Mouse (Mus musculus): ENCODE data around the gene Wwox.

DNA sequence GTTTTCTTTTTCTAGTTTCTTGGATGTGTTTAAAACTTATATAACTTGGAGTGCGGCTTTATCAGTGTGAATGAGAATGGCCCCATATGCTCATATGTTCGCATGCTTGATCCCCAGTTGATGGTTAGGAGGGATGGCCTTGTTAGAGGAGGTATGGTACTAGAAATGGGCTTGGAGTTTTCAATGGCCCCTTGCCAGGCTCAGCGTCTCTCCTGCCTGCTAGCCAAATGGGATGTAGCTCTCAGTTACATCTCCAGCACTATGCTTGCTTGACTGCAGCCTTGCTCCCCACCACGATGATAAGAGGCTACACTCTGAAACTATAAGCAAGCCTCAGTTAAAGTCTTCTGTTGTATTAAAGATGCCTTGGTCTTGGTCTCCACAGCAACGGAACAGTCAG is 387.5 kb downstream of the Wwox start:
- TF ChIP-seq CTCF (IDR thresholded peaks at IDR 0.05; ENCODE audit: low read depth, low read length): no peak
- no peak for TF ChIP-seq POLR2A (IDR thresholded peaks at IDR 0.05; ENCODE audit: borderline replicate concordance, low read depth, low read length)
